Mouse (Mus musculus): Measurements from ENCODE around the gene Cercam.
A peak's percentile ranks its signal among the peaks of the same experiment; 100 is the strongest.
"Not testable (repeated sequence)": the region's sequence is repeated elsewhere in the genome, so short reads cannot be mapped to it uniquely, and the experiment has no call there.

Cercam gene

DNA sequence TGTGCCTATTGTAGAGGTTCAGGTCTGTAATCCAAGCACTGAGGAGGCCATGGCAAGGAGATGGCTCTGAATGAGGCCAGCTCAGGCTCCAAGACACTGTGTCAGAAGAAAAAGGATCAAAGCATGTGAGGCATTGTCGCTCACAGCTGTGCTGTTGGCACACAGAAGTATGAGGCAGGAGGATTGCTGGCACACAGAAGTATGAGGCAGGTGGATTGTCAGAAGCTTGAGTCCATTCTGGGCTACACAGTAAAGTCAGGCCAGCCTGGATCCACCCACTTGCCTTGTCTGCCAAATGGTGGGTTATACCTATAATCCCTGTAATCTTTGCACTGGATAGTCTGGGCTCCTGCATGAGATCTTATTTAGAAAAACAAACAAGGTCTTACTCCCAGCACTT lies 29.1 kb downstream of the Cercam start:
- DNase-seq (ENCODE audit: low spot score): no peak

DNA sequence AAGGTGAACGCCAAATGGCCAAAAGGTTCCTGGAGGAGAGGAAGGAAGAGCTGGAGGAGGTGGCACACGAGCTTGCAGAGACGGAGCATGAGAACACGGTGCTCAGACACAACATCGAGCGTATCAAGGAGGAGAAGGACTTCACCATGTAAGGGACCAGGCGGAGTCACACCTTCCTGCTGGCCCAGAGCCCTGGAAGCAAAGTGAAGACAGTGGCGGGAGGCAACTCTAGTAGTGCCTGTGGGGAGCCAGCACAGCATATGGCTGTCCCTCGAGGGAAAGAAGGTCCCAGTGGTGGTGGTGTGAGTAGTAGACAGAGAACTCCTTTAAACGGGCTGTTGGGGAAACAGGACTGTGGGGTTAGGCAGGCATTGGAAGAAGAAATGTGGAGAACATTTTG lies 33.2 kb downstream of the Cercam start:
- no peak for DNase-seq (ENCODE audit: low spot score)

DNA sequence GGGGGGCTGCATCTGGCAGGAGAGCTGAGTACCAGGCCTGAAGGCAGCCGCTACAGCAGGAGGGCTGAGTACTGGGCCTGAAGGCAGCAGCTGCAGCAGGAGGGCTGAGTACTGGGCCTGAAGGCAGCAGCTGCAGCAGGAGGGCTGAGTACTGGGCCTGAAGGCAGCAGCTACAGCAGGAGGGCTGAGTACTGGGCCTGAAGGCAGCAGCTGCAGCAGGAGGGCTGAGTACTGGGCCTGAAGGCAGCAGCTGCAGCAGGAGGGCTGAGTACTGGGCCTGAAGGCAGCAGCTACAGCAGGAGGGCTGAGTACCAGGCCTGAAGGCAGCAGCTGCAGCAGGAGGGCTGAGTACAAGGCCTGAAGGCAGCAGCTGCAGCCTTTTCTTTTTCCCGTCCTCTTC lies 39.2 kb downstream of the Cercam start:
- DNase-seq (ENCODE audit: low spot score): not testable (repeated sequence)

DNA sequence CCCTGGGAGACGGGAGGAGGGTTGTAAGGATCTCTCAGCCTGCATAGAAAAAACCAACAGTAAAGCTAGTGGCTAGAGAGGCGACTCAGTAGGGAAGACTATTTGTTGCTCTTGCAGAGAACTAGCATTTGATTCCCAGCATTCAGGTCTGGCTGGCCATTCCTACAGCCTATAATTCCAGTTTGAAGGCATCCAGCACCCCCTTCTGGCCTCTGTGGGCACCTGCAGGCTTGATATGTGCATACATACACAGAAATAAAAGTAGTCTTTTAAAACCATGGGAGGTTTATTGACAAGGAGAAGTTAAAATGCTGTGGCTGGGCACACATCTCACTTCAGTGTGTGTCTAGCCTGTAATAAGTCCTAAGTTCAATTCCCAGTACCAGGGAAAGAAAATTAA lies 41.1 kb downstream of the Cercam start:
- DNase-seq (ENCODE audit: low spot score): no peak

DNA sequence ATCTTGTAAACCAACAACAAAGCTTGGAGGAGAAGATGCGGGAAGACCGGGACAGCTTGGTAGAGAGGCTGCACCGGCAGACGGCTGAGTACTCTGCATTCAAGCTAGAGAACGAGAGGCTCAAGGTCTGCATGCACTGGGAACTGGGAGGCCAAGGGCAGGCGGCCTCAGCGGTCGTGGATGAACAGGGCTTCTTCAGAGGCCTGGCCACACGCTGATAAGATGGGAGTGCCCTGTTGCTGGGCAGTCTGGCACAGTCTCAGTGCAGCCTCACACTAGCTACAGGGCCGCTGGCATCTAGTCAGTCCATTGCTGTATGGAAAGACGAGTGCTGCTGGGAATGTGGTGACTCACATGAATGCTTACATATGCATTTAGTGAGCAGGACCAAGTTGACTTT lies 48.7 kb downstream of the Cercam start:
- no peak for DNase-seq (ENCODE audit: low spot score)

DNA sequence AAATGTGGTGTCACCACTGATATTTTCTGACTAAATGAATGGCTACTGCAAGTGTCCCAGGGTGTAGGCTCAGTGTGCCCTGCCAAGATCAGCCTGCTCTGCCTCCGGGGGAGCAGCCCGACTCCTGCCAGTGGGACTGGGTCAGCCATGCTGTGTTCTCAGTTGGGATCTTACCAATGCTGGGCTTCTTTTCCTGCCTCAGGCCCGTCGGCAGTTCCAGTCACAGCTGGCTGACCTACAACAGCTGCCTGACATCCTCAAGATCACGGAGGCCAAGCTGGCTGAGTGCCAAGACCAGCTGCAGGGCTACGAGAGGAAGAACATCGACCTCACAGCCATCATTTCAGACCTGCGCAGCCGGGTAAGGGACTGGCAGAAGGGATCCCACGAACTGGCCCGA lies 53.0 kb downstream of the Cercam start:
- DNase-seq (ENCODE audit: low spot score): peak; percentile 17

DNA sequence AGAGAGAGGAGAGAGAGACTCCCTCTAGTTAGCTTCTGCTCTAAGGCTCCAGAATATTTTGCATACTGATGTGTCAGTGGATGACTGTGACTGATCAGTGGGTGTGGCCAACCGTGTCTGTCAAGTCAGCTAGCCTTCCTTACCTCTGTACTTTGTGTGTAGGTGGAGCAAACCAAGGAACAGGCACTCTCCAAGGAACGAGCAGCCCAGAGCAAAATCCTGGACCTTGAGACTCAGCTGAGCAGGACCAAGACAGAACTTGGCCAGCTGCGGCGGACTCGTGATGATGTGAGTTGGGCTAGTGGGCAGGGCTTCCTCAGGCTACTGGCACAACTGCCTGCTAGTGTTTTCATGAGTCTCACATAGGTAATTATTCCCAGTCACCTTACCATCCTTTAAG lies 57.6 kb downstream of the Cercam start:
- DNase-seq (ENCODE audit: low spot score): no peak

DNA sequence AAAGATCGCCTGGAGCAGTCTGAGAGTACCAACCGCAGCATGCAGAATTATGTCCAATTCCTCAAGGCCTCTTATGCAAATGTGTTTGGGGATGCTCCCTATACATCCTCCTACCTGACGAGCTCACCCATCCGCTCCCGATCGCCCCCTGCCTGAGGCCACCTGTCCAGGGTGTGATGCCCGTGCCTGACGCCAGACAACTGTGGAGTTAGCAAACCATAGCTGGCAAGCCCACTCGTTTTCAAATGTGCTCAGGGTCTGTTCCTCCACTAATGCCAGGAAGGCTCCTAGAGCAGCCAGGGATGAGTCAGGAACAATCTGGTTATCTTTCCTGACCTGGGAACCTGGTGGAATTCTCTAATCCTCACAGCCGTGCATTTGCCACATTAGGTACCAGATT lies 61.5 kb downstream of the Cercam start:
- DNase-seq (ENCODE audit: low spot score): no peak

DNA sequence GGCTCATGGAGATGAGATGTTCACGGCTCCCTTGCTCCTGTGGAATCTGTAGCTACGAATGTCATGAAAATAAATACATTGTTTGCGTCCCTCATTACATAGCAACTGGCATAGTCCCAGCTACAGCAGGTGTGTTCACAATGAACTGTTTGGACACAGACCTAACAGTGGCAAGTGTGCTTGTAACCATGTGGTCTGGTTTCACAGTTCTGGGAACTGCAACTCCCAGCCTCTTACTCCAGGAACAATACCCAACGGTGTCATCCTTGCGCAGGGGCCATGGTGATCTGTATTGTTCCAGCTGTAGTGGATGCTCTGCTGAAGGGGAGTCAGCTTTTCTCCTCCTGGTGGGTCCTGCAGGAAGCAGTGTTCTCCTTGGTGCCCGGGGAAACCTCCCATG lies 62.2 kb downstream of the Cercam start:
- no peak for DNase-seq (ENCODE audit: low spot score)
